Comparison of ENCODE assay signal across 25 mouse cellular contexts in genomic region chr4:131408644-131409043, GRCm38 (mm10).
A peak's percentile ranks its signal among the peaks of the same experiment; 100 is the strongest.
DNase-seq lines count a peak whose midpoint lies in the region; ATAC-seq and TF ChIP-seq lines count a peak whose summit lies in the region.
"Had no signal": no experiment of that assay in that cellular context is flagged by ENCODE, and none has a peak within 500 bp of the region (broad histone marks: within the 10 kb centered on the region; RNA-seq: fewer than 3 reads in every experiment).

No protein-coding gene starts in this region.

- H3K27ac ChIP-seq in stomach, embryonic 16.5 days (ENCODE audit: low read length), result peak overlapping the region; percentile 33; the same call in 1 of the 2 replicates
- H3K27ac ChIP-seq in stomach, postnatal 0 days (replicated peaks), result no peak overlapping the region; the same call in 1 of the 2 replicates
- peak overlapping the region; percentile 63 for H3K27ac ChIP-seq in kidney, embryonic 16.5 days (ENCODE audit: low read length)
- H3K27ac ChIP-seq: forebrain, embryonic 10.5 days; forebrain, embryonic 13.5 days; heart, embryonic 15.5 days; hindbrain, embryonic 10.5 days; hindbrain, embryonic 13.5 days had no signal

- 71% methylated on average over 1 of the region's 1 CpGs for WGBS in stomach, embryonic 16.5 days
- WGBS in stomach, postnatal 0 days, result 65% methylated on average over 1 of the region's 1 CpGs
- WGBS in kidney, embryonic 16.5 days, result 48% methylated on average over 1 of the region's 1 CpGs

- H3K27me3 ChIP-seq in stomach, embryonic 16.5 days (ENCODE audit: control insufficient read depth, insufficient read depth, low read length), result no peaks in the 10 kb centered on the region
- no peaks in the 10 kb centered on the region for H3K27me3 ChIP-seq in stomach, postnatal 0 days (ENCODE audit: control insufficient read depth, insufficient read depth, low read length)
- H3K27me3 ChIP-seq in kidney, embryonic 16.5 days (ENCODE audit: insufficient read depth, low read length), result no peaks in the 10 kb centered on the region
- H3K27me3 ChIP-seq: forebrain, embryonic 13.5 days had no signal

- TF ChIP-seq CTCF in stomach, postnatal 0 days (IDR thresholded peaks at IDR 0.05; ENCODE audit: low read depth), result no peak

- H3K9me3 ChIP-seq in stomach, embryonic 16.5 days (replicated peaks; ENCODE audit: control insufficient read depth, low read length), result no peaks in the 10 kb centered on the region
- H3K9me3 ChIP-seq in stomach, postnatal 0 days (ENCODE audit: control insufficient read depth, low read length), result no peaks in the 10 kb centered on the region
- no peaks in the 10 kb centered on the region for H3K9me3 ChIP-seq in kidney, embryonic 16.5 days (ENCODE audit: low read length)
- H3K9me3 ChIP-seq: forebrain, embryonic 10.5 days; forebrain, embryonic 13.5 days; heart, embryonic 12.5 days; heart, embryonic 15.5 days; hindbrain, embryonic 10.5 days; hindbrain, embryonic 13.5 days had no signal

- H3K4me2 ChIP-seq in stomach, embryonic 16.5 days (ENCODE audit: low read depth, low read length), result no peak overlapping the region
- H3K4me2 ChIP-seq in stomach, postnatal 0 days (replicated peaks; ENCODE audit: low read depth), result no peak overlapping the region
- no peak overlapping the region for H3K4me2 ChIP-seq in kidney, embryonic 16.5 days (replicated peaks; ENCODE audit: low read depth, low read length)
- H3K4me2 ChIP-seq: forebrain, embryonic 13.5 days; heart, embryonic 12.5 days; heart, embryonic 15.5 days; hindbrain, embryonic 13.5 days had no signal

- H3K9ac ChIP-seq in stomach, embryonic 16.5 days (ENCODE audit: low read length), result no peak overlapping the region
- H3K9ac ChIP-seq in stomach, postnatal 0 days (ENCODE audit: low read length), result no peak overlapping the region
- H3K9ac ChIP-seq in kidney, embryonic 16.5 days (replicated peaks; ENCODE audit: low read length), result no peak overlapping the region
- H3K9ac ChIP-seq: forebrain, embryonic 13.5 days; heart, embryonic 12.5 days; heart, embryonic 15.5 days; hindbrain, embryonic 13.5 days had no signal

- no peak for TF ChIP-seq EP300 in stomach, postnatal 0 days (optimal IDR thresholded peaks at IDR 0.05)

- H3K4me3 ChIP-seq in stomach, embryonic 16.5 days (replicated peaks; ENCODE audit: low read length), result no peak overlapping the region
- H3K4me3 ChIP-seq in stomach, postnatal 0 days (ENCODE audit: low read depth, low read length), result no peak overlapping the region
- no peak overlapping the region for H3K4me3 ChIP-seq in kidney, embryonic 16.5 days (ENCODE audit: low read length)
- H3K4me3 ChIP-seq: forebrain, embryonic 10.5 days; forebrain, embryonic 13.5 days; heart, embryonic 12.5 days; heart, embryonic 15.5 days; hindbrain, embryonic 10.5 days; hindbrain, embryonic 13.5 days had no signal

- ATAC-seq in stomach, embryonic 16.5 days (ENCODE audit: insufficient read depth, low FRiP score), result no peak
- ATAC-seq in stomach, postnatal 0 days (ENCODE audit: low FRiP score, low TSS enrichment), result no peak
- peak; percentile 74 for ATAC-seq in kidney, embryonic 16.5 days (ENCODE audit: low FRiP score, low TSS enrichment)
- ATAC-seq: CD4-positive, CD25-positive, alpha-beta regulatory T cell, adult 4 months; forebrain, embryonic 13.5 days; forebrain, embryonic 16.5 days had no signal

- H3K4me1 ChIP-seq in stomach, embryonic 16.5 days (ENCODE audit: control insufficient read depth, insufficient read depth, low read length), result peaks cover 6% of the 10 kb centered on the region; the same call in 1 of the 2 replicates
- no peaks in the 10 kb centered on the region for H3K4me1 ChIP-seq in stomach, postnatal 0 days (replicated peaks; ENCODE audit: control insufficient read depth, insufficient read depth)
- peaks cover 22% of the 10 kb centered on the region for H3K4me1 ChIP-seq in kidney, embryonic 16.5 days (ENCODE audit: insufficient read depth, low read length)
- H3K4me1 ChIP-seq: heart, embryonic 12.5 days; heart, embryonic 15.5 days had no signal

- H3K36me3 ChIP-seq in stomach, embryonic 16.5 days (ENCODE audit: control insufficient read depth, insufficient read depth, low read length), result no peaks in the 10 kb centered on the region
- no peaks in the 10 kb centered on the region for H3K36me3 ChIP-seq in stomach, postnatal 0 days (ENCODE audit: control insufficient read depth, insufficient read depth, low read length)
- H3K36me3 ChIP-seq in kidney, embryonic 16.5 days (ENCODE audit: insufficient read depth, low read length), result no peaks in the 10 kb centered on the region
- H3K36me3 ChIP-seq: forebrain, embryonic 10.5 days; heart, embryonic 12.5 days; heart, embryonic 15.5 days; hindbrain, embryonic 10.5 days; hindbrain, embryonic 13.5 days had no signal

- DNase-seq in stomach, postnatal 0 days (ENCODE audit: low spot score), result no peak
- peak; percentile 10 for DNase-seq in kidney, adult 9 months
- peak; percentile 22 to 26 for DNase-seq in kidney, postnatal 36 days
- no peak for DNase-seq in lung, postnatal 4 days
- DNase-seq in cerebellum, adult 9-10 months, result no peak
- no peak for DNase-seq in cerebellum, adult 8-10 months
- DNase-seq: adrenal gland, adult 2 months; adrenal gland, postnatal 14 days; cerebellum, adult 11 months; cerebellum, adult 2 months; cerebellum, postnatal 14 days; gastrocnemius, postnatal 10 days; heart, adult 18-20 months; heart, postnatal 10 days; heart, postnatal 36 days had no signal

Comparison
In these comparisons a context has a peak if more than half of its experiments do, and no peak if none do; other contexts are left out.
1. DNase-seq: peak in kidney, adult 9 months (single experiment) and kidney, postnatal 36 days (2 of 2); none in stomach, postnatal 0 days (single experiment), lung, postnatal 4 days (0 of 2), cerebellum, adult 9-10 months (single experiment) and cerebellum, adult 8-10 months (single experiment).